Mouse (Mus musculus) lung, postnatal 0 days (tissue): ENCODE measurements around the gene Ak8. TPM values are rescaled to one million over a fixed set of nuclear protein-coding genes. Genes with fewer than 3 reads are reported as not detected.

Source experiments
- ATAC-seq: fragments of 200-750 bp; cut with Nextera tagmentation; 2 replicates; pipeline ENCODE4 v1.8.0; 2017; ENCODE audit warnings: moderate library complexity
- DNase-seq: peaks from one replicate; pipeline ENCODE4 v3.0.0-alpha.2; 2016; ENCODE audit warnings: low spot score
- H3K27ac ChIP-seq: fragments of 300-500 bp; sonication (generic); 2 replicates; pipeline ENCODE4 v1.5.1; 2014; ENCODE audit warnings: antibody characterized with exemption, mild to moderate bottlenecking, low read length, mixed read lengths
- H3K27me3 ChIP-seq: fragments of 300-500 bp; sonication (generic); replicated peaks from 2 replicates; pipeline ENCODE4 v1.6.1; 2014; ENCODE audit warnings: low read length, mixed read lengths; ENCODE audit not compliant: insufficient read depth
- H3K36me3 ChIP-seq: fragments of 300-500 bp; sonication (generic); 2 replicates; pipeline ENCODE4 v1.6.1; 2014; ENCODE audit warnings: low read length, mixed read lengths; ENCODE audit not compliant: insufficient read depth
- H3K4me1 ChIP-seq: fragments of 300-500 bp; sonication (generic); 2 replicates; pipeline ENCODE4 v1.6.1; 2014; ENCODE audit warnings: antibody characterized with exemption, low read depth, low read length, mixed read lengths; ENCODE audit not compliant: insufficient read depth
- H3K4me2 ChIP-seq: fragments of 300-500 bp; sonication (generic); replicated peaks from 2 replicates; pipeline ENCODE4 v1.6.1; 2014; ENCODE audit warnings: low read depth, mild to moderate bottlenecking, low read length, moderate library complexity, mixed read lengths
- H3K4me3 ChIP-seq: fragments of 300-500 bp; sonication (generic); 2 replicates; pipeline ENCODE4 v1.5.1; 2014; ENCODE audit warnings: low read depth, low read length
- H3K9ac ChIP-seq: fragments of 300-500 bp; sonication (generic); replicated peaks from 2 replicates; pipeline ENCODE4 v1.6.1; 2014; ENCODE audit warnings: low read depth, mild to moderate bottlenecking
- H3K9me3 ChIP-seq: fragments of 300-500 bp; sonication (generic); 2 replicates; pipeline ENCODE4 v1.6.1; 2016; ENCODE audit warnings: low read length, mixed read lengths
- CTCF ChIP-seq: IDR thresholded peaks from 2 replicates; pipeline ENCODE4 v1.5.1; 2016; ENCODE audit warnings: antibody characterized with exemption, mild to moderate bottlenecking
- EP300 ChIP-seq: IDR thresholded peaks from 2 replicates; pipeline ENCODE4 v1.6.1; 2016; ENCODE audit warnings: antibody characterized with exemption, mild to moderate bottlenecking, control low read depth
- WGBS: fragments of 180-500 bp; shearing (Covaris S2); extraction: QIAGEN DNeasy Blood & Tissue Kit; methylation state at CpG from one replicate; pipeline ENCODE4 v1.1.7; 2014; 5-methylcytosine and 5-hydroxymethylcytosine counted together
- polyA plus RNA-seq: library from polyadenylated mRNA; unstranded; fragments of >200 nt; fragmentation: Nextera tagmentation; extraction: Ambion mirVana; gene quantifications from 2 replicates; pipeline ENCODE4 v1.2.1, GENCODE M21; 2015

Gene Ak8
- 8.7 and 10.9 TPM in 2 replicates for polyA plus RNA-seq

GRCm38 (mm10) chr2:28699361-28700335 is at the start of gene Ak8, which contains the start of gene Spaca9:
Gene Ak8, plus strand, starts transcription at chr2:28700164.
Gene Spaca9, minus strand, starts transcription at chr2:28699727.
- DNase-seq (peak; percentile 86), ATAC-seq (peak; percentile 93)
- Histone ChIP-seq H3K27me3 (no peaks in the 10 kb centered on the region), H3K4me3 (peak within 1 kb of the TSS; percentile 55), H3K9ac (peak within 1 kb of the TSS; percentile 48), H3K36me3 (no peaks in the 10 kb centered on the region), H3K27ac (no peak within 1 kb of the TSS), H3K4me2 (peak within 1 kb of the TSS; percentile 94), H3K9me3 (no peaks in the 10 kb centered on the region), H3K4me1 (peaks cover 4% of the 10 kb centered on the region; the same call in 1 of the 2 replicates)
- under 1% methylated on average over 53 of the region's 53 CpGs for WGBS
- TF ChIP-seq EP300 (no peak), CTCF (no peak)

GRCm38 (mm10) chr2:28650526-28650925 is 49.4 kb upstream of the Ak8 start:
- H3K9me3 ChIP-seq = no peaks in the 10 kb centered on the region
- H3K4me1 ChIP-seq = no peaks in the 10 kb centered on the region
- no peak overlapping the region for H3K27ac ChIP-seq
- no peak overlapping the region for H3K4me2 ChIP-seq
- DNase-seq (no peak), ATAC-seq (no peak)
- no peaks in the 10 kb centered on the region for H3K27me3 ChIP-seq
- no peak overlapping the region for H3K4me3 ChIP-seq
- no peaks in the 10 kb centered on the region for H3K36me3 ChIP-seq
- H3K9ac ChIP-seq = no peak overlapping the region
- no peak for TF ChIP-seq CTCF
- no peak for TF ChIP-seq EP300

- 89% methylated on average over 7 of the region's 7 CpGs for WGBS
- DNase-seq (no peak), ATAC-seq (no peak)
- Histone ChIP-seq H3K4me1 (no peaks in the 10 kb centered on the region), H3K9me3 (no peaks in the 10 kb centered on the region), H3K4me2 (no peak overlapping the region), H3K9ac (no peak overlapping the region), H3K27ac (no peak overlapping the region), H3K27me3 (no peaks in the 10 kb centered on the region), H3K4me3 (no peak overlapping the region), H3K36me3 (no peaks in the 10 kb centered on the region; the same call in 1 of the 2 replicates)
- TF ChIP-seq CTCF (no peak), EP300 (no peak)
These were observed 46.6 kb upstream of the Ak8 start for GRCm38 (mm10) chr2:28653351-28653750.

GRCm38 (mm10) chr2:28654295-28654694 is 45.7 kb upstream of the Ak8 start:
- peak; percentile 33 for DNase-seq
- Histone ChIP-seq H3K4me1 (no peaks in the 10 kb centered on the region), H3K4me3 (no peak overlapping the region), H3K9me3 (no peaks in the 10 kb centered on the region), H3K4me2 (no peak overlapping the region), H3K27ac (no peak overlapping the region), H3K27me3 (no peaks in the 10 kb centered on the region), H3K36me3 (peaks cover 3% of the 10 kb centered on the region; the same call in 1 of the 2 replicates), H3K9ac (no peak overlapping the region)
- WGBS = 54% methylated on average over 2 of the region's 2 CpGs
- TF ChIP-seq EP300 (no peak), CTCF (peak; percentile 59)
- no peak for ATAC-seq

DNA sequence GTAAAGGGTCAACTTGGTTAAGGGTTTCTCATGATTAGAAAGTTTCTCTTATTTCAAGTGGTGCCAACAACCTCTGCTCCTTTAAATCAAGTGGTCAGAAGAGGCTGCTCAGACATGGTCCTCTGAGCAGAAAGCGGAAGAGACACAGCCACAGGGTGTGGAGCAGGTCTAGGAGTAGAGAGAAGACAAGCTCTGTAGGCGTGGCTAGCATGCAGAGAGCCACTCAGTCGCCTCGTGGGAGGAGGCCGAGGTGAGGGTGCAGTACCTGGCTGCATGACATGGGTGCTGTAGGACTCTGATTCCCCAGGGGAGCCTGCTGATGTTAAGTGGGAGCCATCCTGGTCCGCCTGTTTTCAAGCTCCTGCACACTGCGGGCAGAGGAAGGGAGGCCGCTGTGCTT is 43.7 kb upstream of the Ak8 start:
- Histone ChIP-seq H3K27me3 (no peaks in the 10 kb centered on the region), H3K4me1 (no peaks in the 10 kb centered on the region), H3K4me3 (no peak overlapping the region), H3K4me2 (no peak overlapping the region), H3K9ac (no peak overlapping the region), H3K36me3 (peaks cover 3% of the 10 kb centered on the region; the same call in 1 of the 2 replicates), H3K9me3 (no peaks in the 10 kb centered on the region), H3K27ac (no peak overlapping the region)
- 78% methylated on average over 8 of the region's 8 CpGs for WGBS
- TF ChIP-seq EP300 (no peak), CTCF (no peak)
- DNase-seq (peak; percentile 69), ATAC-seq (peak; percentile 91)

- Histone ChIP-seq H3K9me3 (no peaks in the 10 kb centered on the region), H3K4me2 (no peak overlapping the region), H3K9ac (no peak overlapping the region), H3K36me3 (peaks cover 33% of the 10 kb centered on the region; the same call in 1 of the 2 replicates), H3K4me1 (no peaks in the 10 kb centered on the region), H3K27me3 (no peaks in the 10 kb centered on the region), H3K27ac (no peak overlapping the region), H3K4me3 (no peak overlapping the region)
- 93% methylated on average over 3 of the region's 3 CpGs for WGBS
- DNase-seq (no peak), ATAC-seq (no peak)
- TF ChIP-seq EP300 (no peak), CTCF (no peak)
These were observed 37.1 kb upstream of the Ak8 start for GRCm38 (mm10) chr2:28662891-28663290.
